Mouse (Mus musculus): ENCODE data around the gene Hmga1b. TPM values are rescaled to one million over a fixed set of nuclear protein-coding genes. Genes with fewer than 3 reads are reported as not detected.
"Not testable (repeated sequence)": the region's sequence is repeated elsewhere in the genome, so short reads cannot be mapped to it uniquely, and the experiment has no call there.

Hmga1b gene
- polyA plus RNA-seq, 1 experiment from 2014 or later: 57.8 TPM

- in situ Hi-C loops (cut with MboI; ENCODE audit: low pct_unique_long_range_greater_than_20kb): loop anchor here (5.0 kb wide), 1 partner anchor 116 kb away; no protein-coding TSS in a partner anchor
- ChIA-PET POLR2A (no interaction called here), CTCF (interaction anchor here (1.4 kb wide), 1 partner anchor 8 kb away, joined by 3 read pairs; no protein-coding TSS in a partner anchor)
- no peak for TF ChIP-seq CTCF (IDR thresholded peaks at IDR 0.05)
- H3K27me3 ChIP-seq: no peaks in the 10 kb centered on the region
- DNase-seq (ENCODE audit: low read depth, low spot score) (no peak), ATAC-seq (no peak)
Measured at GRCm38 (mm10) chr11:120768206-120768605, 5.6 kb downstream of the Hmga1b start.

DNA sequence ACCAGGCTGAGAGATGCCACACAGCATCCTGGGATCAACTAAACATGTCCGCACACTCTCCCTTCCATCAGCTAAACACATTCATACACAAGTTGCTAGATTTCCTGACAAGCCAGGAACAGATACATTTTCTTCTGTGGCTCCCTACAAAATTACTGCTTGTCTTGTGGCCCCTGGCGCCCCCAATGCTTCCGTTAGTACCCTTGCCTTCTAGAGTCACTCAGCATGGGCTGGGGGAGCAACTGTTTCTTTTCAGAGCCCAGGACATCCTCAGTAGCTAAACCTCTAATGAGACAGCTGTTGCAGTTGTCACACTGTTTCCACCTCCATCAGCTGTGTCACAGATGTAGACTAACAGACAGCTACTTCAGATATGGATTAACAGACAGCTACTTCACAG, 10.2 kb downstream of the Hmga1b start:
- DNase-seq (ENCODE audit: low read depth, low spot score) (no peak), ATAC-seq (no peak)
- in situ Hi-C loops (cut with MboI; ENCODE audit: low pct_unique_long_range_greater_than_20kb): no loop called here
- TF ChIP-seq CTCF (IDR thresholded peaks at IDR 0.05): no peak
- POLR2A ChIA-PET: no interaction called here
- CTCF ChIA-PET: interaction anchor here (2.1 to 7.5 kb wide), 2 partner anchors 50 to 59 kb away, joined by 7 to 81 read pairs; partner anchors contain the start of genes Cenpx, Lrrc45 and Rac3
- H3K27me3 ChIP-seq: no peaks in the 10 kb centered on the region

GRCm38 (mm10) chr11:120773463-120774190, 11.0 kb downstream of the Hmga1b start:
- DNase-seq (ENCODE audit: low read depth, low spot score) (no peak), ATAC-seq (no peak)
- in situ Hi-C loops (cut with MboI; ENCODE audit: low pct_unique_long_range_greater_than_20kb): no loop called here
- CTCF ChIA-PET: interaction anchor here (2.1 to 7.5 kb wide), 2 partner anchors 51 to 60 kb away, joined by 7 to 81 read pairs; partner anchors contain the start of genes Cenpx, Lrrc45 and Rac3
- no peaks in the 10 kb centered on the region for H3K27me3 ChIP-seq
- POLR2A ChIA-PET: no interaction called here
- TF ChIP-seq CTCF (IDR thresholded peaks at IDR 0.05): no peak

DNA sequence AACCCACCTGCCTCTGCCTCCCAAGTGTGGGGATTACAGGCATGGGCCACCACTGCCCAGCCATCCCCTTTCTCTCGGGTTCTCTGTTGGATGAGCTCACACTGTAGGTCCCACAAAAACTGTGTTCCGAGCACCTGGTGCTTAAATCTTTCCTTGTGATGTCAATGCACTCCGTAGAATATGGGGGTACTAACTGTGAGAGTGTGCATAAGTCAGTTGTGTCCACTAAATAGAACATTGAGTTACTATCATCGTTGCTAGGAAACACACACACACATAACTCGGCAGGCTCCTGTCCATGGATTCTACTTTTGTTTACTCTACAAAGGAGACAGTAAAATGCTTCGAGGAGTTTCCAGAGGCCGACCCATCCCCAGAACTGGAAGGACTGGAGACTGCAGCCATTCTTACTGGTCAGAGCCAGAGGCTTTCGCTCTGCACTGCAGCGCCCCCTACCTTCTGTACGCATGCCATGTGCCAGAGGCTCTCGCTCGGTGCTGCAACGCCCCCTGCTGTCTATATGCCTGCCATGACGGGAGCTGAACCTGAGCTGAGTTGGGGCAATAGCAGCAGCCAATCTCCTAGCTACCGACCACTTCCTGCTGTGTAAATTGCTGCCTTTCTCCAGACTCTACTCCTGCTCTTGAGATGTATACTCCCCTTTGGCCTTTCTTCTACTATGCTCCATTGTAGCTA, 13.3 kb downstream of the Hmga1b start:
- in situ Hi-C loops (cut with MboI; ENCODE audit: low pct_unique_long_range_greater_than_20kb): loop anchor here (5.0 kb wide), 1 partner anchor 49 kb away; the partner anchor contains the start of gene Dcxr
- DNase-seq (ENCODE audit: low read depth, low spot score) (peak; percentile 75), ATAC-seq (peak; percentile 57)
- no peaks in the 10 kb centered on the region for H3K27me3 ChIP-seq
- ChIA-PET POLR2A (interaction anchor here (0.7 kb wide), 1 partner anchor 20 kb away, joined by 3 read pairs; no protein-coding TSS in a partner anchor), CTCF (interaction anchor here (0.6 to 7.5 kb wide), 36 partner anchors 8 to 191 kb away, joined by 3 to 81 read pairs (median 4); partner anchors contain the start of genes Cbr2, Cenpx, Dcxr and Lrrc45)
- peak; percentile 99 for TF ChIP-seq CTCF (IDR thresholded peaks at IDR 0.05)

DNA sequence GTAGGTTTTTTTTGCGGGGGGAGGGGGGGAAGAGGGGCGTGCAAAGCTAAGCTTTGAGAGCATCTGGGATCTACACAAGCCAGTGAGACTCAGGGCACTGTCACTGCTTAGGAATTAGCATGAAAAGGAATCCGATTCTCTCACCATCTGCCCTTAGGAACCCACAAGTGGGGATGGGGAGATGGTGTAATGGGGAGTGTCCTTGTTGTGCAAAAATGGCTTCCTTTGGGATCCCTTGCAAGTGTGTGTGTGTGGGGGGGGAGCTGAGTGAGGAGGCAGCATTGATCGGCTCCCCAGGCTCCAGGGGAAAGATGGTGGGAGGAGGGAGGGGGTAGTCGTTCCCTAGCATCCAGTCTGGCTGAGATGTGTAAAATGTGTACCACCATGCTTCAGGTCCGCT, 14.5 kb downstream of the Hmga1b start:
- ATAC-seq: no peak
- DNase-seq (ENCODE audit: low read depth, low spot score): no peak
- ChIA-PET CTCF (interaction anchor here (1.3 to 7.5 kb wide), 7 partner anchors 8 to 74 kb away, joined by 3 to 81 read pairs (median 9); partner anchors contain the start of genes Dcxr and Rac3), POLR2A (no interaction called here)
- H3K27me3 ChIP-seq: no peaks in the 10 kb centered on the region
- no peak for TF ChIP-seq CTCF (IDR thresholded peaks at IDR 0.05)
- in situ Hi-C loops (cut with MboI; ENCODE audit: low pct_unique_long_range_greater_than_20kb): loop anchor here (5.0 kb wide), 1 partner anchor 50 kb away; the partner anchor contains the start of gene Dcxr

DNA sequence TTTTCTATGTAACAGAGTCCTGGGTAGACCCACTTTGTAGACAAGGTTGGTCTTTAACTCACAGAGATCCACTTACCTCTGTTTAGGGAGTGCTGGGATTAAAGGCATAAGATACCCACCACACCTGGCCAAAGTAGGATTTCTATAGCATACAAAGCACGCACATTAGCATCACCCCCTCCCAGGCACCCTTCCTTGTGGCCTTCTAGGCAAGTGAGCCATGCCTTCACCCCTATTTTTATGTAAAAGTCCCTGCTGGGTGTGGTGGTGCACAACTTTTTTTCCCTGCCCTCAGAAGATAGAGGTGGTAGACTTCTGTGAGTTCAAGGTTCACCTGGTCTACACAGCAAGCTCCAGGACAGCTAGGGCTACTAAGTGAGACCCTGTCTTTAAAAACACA, 17.3 kb downstream of the Hmga1b start:
- POLR2A ChIA-PET: no interaction called here
- in situ Hi-C loops (cut with MboI; ENCODE audit: low pct_unique_long_range_greater_than_20kb): loop anchor here (5.0 kb wide), 1 partner anchor 53 kb away; the partner anchor contains the start of gene Dcxr
- ATAC-seq: no peak

DNA sequence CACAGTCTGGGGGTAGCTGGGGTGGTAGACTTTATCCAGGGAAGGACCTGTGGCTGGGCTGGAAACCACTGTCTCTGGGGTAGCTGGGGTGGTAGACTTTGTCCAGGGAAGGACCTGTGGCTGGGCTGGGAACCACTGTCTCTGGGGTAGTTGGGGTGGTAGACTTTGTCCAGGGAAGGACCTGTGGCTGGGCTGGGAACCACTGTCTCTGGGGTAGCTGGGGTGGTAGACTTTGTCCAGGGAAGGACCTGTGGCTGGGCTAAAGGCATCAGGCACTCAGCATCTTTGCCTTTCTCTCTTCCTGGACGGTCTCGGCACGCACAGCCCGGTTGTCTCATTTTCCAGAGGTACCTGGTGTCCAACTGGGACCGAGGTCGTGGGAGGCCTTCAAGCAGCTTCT, 18.8 kb downstream of the Hmga1b start:
- H3K27me3 ChIP-seq; in situ Hi-C loops (cut with MboI; ENCODE audit: low pct_unique_long_range_greater_than_20kb); ATAC-seq; POLR2A ChIA-PET; DNase-seq (ENCODE audit: low read depth, low spot score): not testable (repeated sequence)
- CTCF ChIA-PET: interaction anchor here (1.0 to 1.1 kb wide), 2 partner anchors 18 to 61 kb away, joined by 3 read pairs; no protein-coding TSS in a partner anchor

More for the DNA sequence above, 17.3 kb downstream of the Hmga1b start:
- TF ChIP-seq CTCF (IDR thresholded peaks at IDR 0.05): no peak
- DNase-seq (ENCODE audit: low read depth, low spot score): no peak
- no peaks in the 10 kb centered on the region for H3K27me3 ChIP-seq
- CTCF ChIA-PET: no interaction called here

DNA sequence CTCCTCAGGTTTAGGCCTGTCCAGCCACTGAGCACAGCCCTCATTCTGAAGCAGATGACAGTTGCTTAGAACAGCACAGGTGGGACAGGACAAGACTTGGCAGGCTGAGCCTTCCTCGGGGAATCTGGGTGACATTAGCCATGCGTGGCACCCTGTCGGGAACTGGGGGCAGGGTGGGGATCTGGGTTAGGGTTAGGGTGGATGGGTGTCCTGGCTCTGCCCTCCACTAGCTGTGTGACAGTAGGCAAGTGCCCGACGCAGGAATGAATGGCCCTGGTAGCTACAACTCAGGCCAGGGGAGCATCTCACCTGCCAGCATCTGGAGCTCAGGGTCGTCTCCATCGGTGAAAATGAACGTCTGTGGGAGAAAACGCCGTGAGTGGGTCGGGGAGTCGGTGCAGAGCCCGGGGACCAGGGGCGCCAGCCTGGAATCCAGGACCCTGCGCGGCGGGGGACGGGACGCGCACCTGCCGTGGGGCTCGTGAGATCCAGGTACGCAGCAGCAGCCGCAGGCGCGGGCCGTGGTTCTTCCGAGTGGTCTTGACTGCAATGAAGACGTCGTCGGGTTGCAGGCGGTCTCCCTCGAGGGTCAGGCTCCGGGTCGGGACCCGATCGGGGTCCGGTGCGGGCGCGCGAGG, 21.0 kb downstream of the Hmga1b start:
- POLR2A ChIA-PET: interaction anchor here (0.6 kb wide), 1 partner anchor 155 kb away, joined by 4 read pairs; no protein-coding TSS in a partner anchor
- TF ChIP-seq CTCF (IDR thresholded peaks at IDR 0.05): no peak
- no peaks in the 10 kb centered on the region for H3K27me3 ChIP-seq
- ATAC-seq (no peak), DNase-seq (ENCODE audit: low read depth, low spot score) (no peak)
- CTCF ChIA-PET: no interaction called here
- in situ Hi-C loops (cut with MboI; ENCODE audit: low pct_unique_long_range_greater_than_20kb): no loop called here

DNA sequence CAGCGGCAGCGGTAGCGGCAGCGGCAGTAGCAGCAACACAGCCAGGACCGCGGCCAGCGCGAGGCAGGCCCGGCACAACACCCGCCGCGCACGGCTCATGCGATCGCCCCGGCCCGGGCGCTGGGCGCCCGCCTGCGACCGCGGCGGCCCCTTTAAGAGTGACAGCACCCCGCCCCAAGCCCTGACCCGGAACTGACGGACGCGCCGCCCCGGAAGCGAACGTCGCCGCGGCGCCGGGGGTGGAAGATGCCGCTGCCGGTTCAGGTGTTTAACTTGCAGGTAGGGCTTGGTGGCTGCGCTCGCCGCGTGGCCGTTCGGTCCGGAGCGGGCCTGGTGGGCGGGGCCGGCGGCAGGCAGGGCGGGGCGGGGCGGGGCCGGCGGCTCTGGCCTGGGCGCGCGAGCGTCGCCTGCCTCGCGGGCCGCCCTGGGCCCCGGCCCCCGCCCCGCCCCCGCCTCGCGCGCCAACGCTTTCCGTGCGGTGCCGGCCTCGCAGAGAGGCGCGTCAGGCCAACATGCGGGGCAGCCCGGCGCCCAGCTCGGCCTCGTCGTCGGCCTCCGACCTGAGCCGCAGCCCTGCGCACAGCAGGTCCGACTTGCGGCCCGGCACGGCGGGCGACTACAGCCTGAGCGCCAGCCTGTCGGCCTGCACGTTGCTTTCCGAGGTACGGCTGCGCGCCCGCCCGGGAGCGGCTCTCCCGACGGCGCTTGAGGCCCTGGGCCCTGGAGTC, 21.6 kb downstream of the Hmga1b start, which contains the start of the genes Rfng and Gps1:
Rfng (minus strand) TSS at position 144 of the 728 bp plus-strand sequence.
Gps1 (plus strand) TSS at position 209 of the 728 bp plus-strand sequence.
- H3K27me3 ChIP-seq: no peaks in the 10 kb centered on the region
- POLR2A ChIA-PET: no interaction called here
- no peak for DNase-seq (ENCODE audit: low read depth, low spot score)
- ATAC-seq: peak; percentile 55
- no peak for TF ChIP-seq CTCF (IDR thresholded peaks at IDR 0.05)
- in situ Hi-C loops (cut with MboI; ENCODE audit: low pct_unique_long_range_greater_than_20kb): no loop called here
- CTCF ChIA-PET: interaction anchor here (2.6 kb wide), 1 partner anchor 15 kb away, joined by 9 read pairs; no protein-coding TSS in a partner anchor
